Mouse (Mus musculus): Measurements from ENCODE around the gene Gm10408. TPM values are rescaled to one million over a fixed set of nuclear protein-coding genes. Genes with fewer than 3 reads are reported as not detected.
"Not testable (repeated sequence)": the region's sequence is repeated elsewhere in the genome, so short reads cannot be mapped to it uniquely, and the experiment has no call there.

The Gm10408 gene
- not detected for total RNA-seq (2021)

- intact Hi-C loops (cut with DNase I); DNase-seq: not testable (repeated sequence)
Measured at GRCm38 (mm10) chr14:3449079-3449478, at the start of gene Gm10408. Gm10408 (plus strand) TSS chr14:3449379.

- intact Hi-C loops (cut with DNase I); DNase-seq: not testable (repeated sequence)
Measured at GRCm38 (mm10) chr14:3412314-3412713, 36.9 kb upstream of the Gm10408 start, which contains the start of gene Gm10409. Gm10409 (plus strand) TSS chr14:3412614.

- DNase-seq; intact Hi-C loops (cut with DNase I): not testable (repeated sequence)
Measured at GRCm38 (mm10) chr14:3427803-3428202, 21.4 kb upstream of the Gm10408 start, which contains the start of gene Gm3005. Gm3005 (plus strand) TSS chr14:3428103.

Other genes starting within 250 kb of the Gm10408 start
- gene D830030K20Rik, start 240.9 kb upstream of the Gm10408 start, total RNA-seq (2021): 1 to 10 TPM; 3.0 to 3.2 TPM
- not detected for gene Gm2956, start 116.8 kb upstream of the Gm10408 start, total RNA-seq (2021)
- gene Gm10413, start 54.3 kb upstream of the Gm10408 start, total RNA-seq (2021): not detected
- 1 to 10 TPM in 1 of 2 experiments, under 1 TPM in 1; 0.97 to 1.2 TPM for gene Gm10409, start 36.8 kb upstream of the Gm10408 start, total RNA-seq (2021)
- gene Gm3005, start 21.3 kb upstream of the Gm10408 start, total RNA-seq (2021): not detected
- not detected for gene Gm3012, start 185.1 kb downstream of the Gm10408 start, total RNA-seq (2021)
- 1 to 10 TPM in 1 of 2 experiments, under 1 TPM in 1; 0.97 to 1.2 TPM for gene Gm3020, start 202.7 kb downstream of the Gm10408 start, total RNA-seq (2021)
- not detected for gene Gm3043, start 239.4 kb downstream of the Gm10408 start, total RNA-seq (2021)